Mouse (Mus musculus) hematopoietic stem cell, adult 5-6 weeks (primary cell): Measurements from ENCODE around the gene Fkbp11. TPM values are rescaled to one million over a fixed set of nuclear protein-coding genes. Genes with fewer than 3 reads are reported as not detected.
"Not testable (repeated sequence)": the region's sequence is repeated elsewhere in the genome, so short reads cannot be mapped to it uniquely, and the experiment has no call there.

ENCODE experiments used
- ATAC-seq, 2 experiments: fragments of 125-278 bp in 1 of 2; replicated peaks in 1 of 2; 2 replicates each; pipeline ENCODE4 v1.8.0; 2016 to 2017; ENCODE audit warnings: inconsistent platforms in 2 of 2, mild to moderate bottlenecking in 2 of 2, moderate number of reproducible peaks in 2 of 2, low read depth in 1 of 2, moderate TSS enrichment in 1 of 2; ENCODE audit not compliant: low FRiP score in 2 of 2, poor library complexity in 2 of 2, severe bottlenecking in 2 of 2, insufficient read depth in 1 of 2, low TSS enrichment in 1 of 2
- total RNA-seq: library from RNA; stranded (forward); fragments of 172-1452, 232-1000 nt; gene quantifications from 2 replicates; pipeline ENCODE4 v1.2.3, GENCODE M21; 2017

The Fkbp11 gene
- total RNA-seq, 1 experiment from 2014 or later: 11.3 TPM

GRCm38 (mm10) chr15:98746344-98746965 lies 18.5 kb upstream of the Fkbp11 start:
- ATAC-seq: no peak

- not testable (repeated sequence) for ATAC-seq
Measured at GRCm38 (mm10) chr15:98743863-98744262, 15.9 kb upstream of the Fkbp11 start.

GRCm38 (mm10) chr15:98742766-98743428 lies 14.9 kb upstream of the Fkbp11 start:
- ATAC-seq: no peak

- no peak for ATAC-seq
Measured at GRCm38 (mm10) chr15:98740219-98740618, 12.2 kb upstream of the Fkbp11 start.

GRCm38 (mm10) chr15:98738796-98739195 lies 10.8 kb upstream of the Fkbp11 start:
- no peak for ATAC-seq

- ATAC-seq: no peak
Measured at GRCm38 (mm10) chr15:98737881-98738280, 9.9 kb upstream of the Fkbp11 start.

- no peak for ATAC-seq
Measured at GRCm38 (mm10) chr15:98736521-98736920, 8.5 kb upstream of the Fkbp11 start.

- no peak for ATAC-seq
Measured at GRCm38 (mm10) chr15:98733976-98734566, 6.1 kb upstream of the Fkbp11 start.

GRCm38 (mm10) chr15:98733370-98733769 lies 5.4 kb upstream of the Fkbp11 start:
- ATAC-seq: no peak

- no peak for ATAC-seq
Measured at GRCm38 (mm10) chr15:98732006-98732531, 4.1 kb upstream of the Fkbp11 start.

- ATAC-seq: no peak
Measured at GRCm38 (mm10) chr15:98730790-98731189, 2.8 kb upstream of the Fkbp11 start.

- ATAC-seq: no peak
Measured at GRCm38 (mm10) chr15:98729791-98730545, 2.0 kb upstream of the Fkbp11 start.

- 0 out of 4 replicates have a peak, but pooled peaks of 1 of the 2 experiments have one; percentile 10 for ATAC-seq
Measured at GRCm38 (mm10) chr15:98728366-98728765, 368 bp upstream of the Fkbp11 start.

- ATAC-seq: no peak
Measured at GRCm38 (mm10) chr15:98726746-98727145, 1.3 kb downstream of the Fkbp11 start.

- ATAC-seq: no peak
Measured at GRCm38 (mm10) chr15:98726079-98726478, 1.9 kb downstream of the Fkbp11 start.

GRCm38 (mm10) chr15:98724441-98724840 lies 3.6 kb downstream of the Fkbp11 start:
- no peak for ATAC-seq

- peak; percentile 38 to 65; a peak in 3 of 4 replicates for ATAC-seq
Measured at GRCm38 (mm10) chr15:98722854-98723253, 5.1 kb downstream of the Fkbp11 start.

GRCm38 (mm10) chr15:98722191-98722590 lies 5.8 kb downstream of the Fkbp11 start:
- no peak for ATAC-seq
